Mouse (Mus musculus) testis, adult 2 months (tissue): ENCODE results near the gene Lrmda.

Experiments
- CTCF ChIP-seq: fragments of 200-500 bp; IDR thresholded peaks from 2 replicates; pipeline ENCODE4 v1.5.1; 2012; ENCODE audit warnings: low read depth, mild to moderate bottlenecking, inconsistent platforms, low read length, moderate library complexity; ENCODE audit not compliant: control insufficient read depth, insufficient read depth, insufficient replicate concordance
- POLR2A ChIP-seq: fragments of 200-500 bp; IDR thresholded peaks from 2 replicates; pipeline ENCODE4 v1.6.1; 2012; ENCODE audit warnings: low read depth, mild to moderate bottlenecking, inconsistent platforms, low read length, moderate library complexity; ENCODE audit not compliant: control insufficient read depth

DNA sequence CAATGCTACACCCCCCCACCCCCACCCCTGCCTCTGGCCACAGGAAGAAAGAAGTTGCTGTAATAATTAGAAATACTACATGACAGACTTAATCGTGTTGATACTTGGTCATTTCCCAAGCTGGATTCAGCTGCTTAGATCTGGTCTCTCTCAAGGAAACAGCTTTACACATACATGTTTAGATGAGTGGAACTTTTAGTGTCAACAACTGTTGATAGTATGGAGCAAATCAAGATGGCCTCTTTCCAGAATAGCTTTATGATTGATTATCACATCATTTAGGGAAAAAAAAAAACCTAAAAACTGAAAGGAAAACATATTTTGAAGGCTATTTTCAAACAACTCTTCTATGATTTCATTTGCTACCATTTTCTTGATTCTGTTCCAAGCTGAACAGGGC lies 791.0 kb downstream of the Lrmda start:
- TF ChIP-seq CTCF (no peak), POLR2A (no peak)
